Mouse (Mus musculus) E14TG2a.4 (cell line): ENCODE data around the gene Clrn3.

Experiments used
- CTCF ChIP-seq: conservative IDR thresholded peaks from 2 replicates; pipeline ENCODE4 v1.5.1; 2014; ENCODE audit warnings: low read length
- POU5F1 ChIP-seq: IDR thresholded peaks from 2 replicates; pipeline ENCODE4 v1.6.1; 2014; ENCODE audit warnings: low read length, borderline replicate concordance

DNA sequence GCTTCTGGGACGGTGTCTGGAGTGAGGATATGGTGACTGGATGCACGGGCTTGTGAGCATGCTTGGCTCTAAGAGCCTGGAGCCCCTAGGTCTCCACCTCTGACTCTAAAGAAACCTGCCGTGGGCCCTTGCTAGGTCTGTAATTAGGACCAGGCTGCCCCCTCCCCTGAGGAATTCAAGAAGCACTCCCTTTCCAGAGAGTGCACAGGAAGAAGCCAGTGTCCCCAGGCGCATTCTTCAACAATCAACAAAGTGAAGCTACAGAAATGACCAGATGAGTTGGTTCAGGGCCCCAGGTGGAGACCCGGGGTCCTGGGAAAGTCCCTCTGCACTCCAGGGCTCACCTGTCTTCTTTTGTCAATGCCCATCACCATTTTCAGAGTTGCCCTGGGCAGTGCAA, 51.2 kb downstream of the Clrn3 start:
- no peak for TF ChIP-seq CTCF
- TF ChIP-seq POU5F1 = no peak
